Mouse (Mus musculus): ENCODE measurements around the gene Frmd4a.

The Frmd4a gene

DNA sequence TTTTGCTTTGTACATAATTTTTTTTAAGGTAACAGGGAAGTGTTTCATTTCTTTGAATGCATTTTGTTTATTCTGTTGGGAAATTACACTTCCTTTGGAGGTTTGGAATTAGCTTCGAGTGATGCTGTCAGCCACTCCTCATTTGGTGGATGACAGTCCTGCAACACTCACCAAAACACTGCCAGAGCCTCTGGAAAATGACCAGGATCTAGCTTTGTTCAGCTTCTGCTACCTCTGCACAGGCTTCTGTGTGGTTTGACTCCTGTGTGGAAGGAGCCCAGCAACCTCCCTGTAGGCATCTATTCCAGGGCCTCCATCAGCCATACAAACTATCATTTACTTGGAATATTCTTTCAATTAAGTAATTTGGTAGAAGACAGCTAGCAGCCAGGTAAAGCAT is 323.6 kb downstream of the Frmd4a start:
- DNase-seq: no peak

DNA sequence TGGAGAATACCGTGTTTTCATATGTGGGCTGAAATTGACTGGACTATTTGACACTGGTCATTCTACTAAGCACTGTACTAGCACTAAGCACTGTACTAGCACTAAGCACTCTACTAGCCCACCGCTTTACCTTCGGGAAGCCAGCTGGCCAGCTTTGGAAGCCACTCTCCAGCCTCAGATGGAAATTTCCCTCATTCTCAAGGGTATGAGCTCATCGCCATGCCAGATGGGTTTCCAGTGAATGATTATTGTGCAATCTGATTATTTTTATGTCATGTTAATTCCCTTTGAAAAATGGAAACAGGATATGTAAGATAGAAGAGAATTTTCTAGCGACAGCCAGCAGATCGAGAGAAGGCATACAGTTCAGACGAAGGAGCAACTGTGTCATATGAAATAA is 324.5 kb downstream of the Frmd4a start:
- DNase-seq: no peak

DNA sequence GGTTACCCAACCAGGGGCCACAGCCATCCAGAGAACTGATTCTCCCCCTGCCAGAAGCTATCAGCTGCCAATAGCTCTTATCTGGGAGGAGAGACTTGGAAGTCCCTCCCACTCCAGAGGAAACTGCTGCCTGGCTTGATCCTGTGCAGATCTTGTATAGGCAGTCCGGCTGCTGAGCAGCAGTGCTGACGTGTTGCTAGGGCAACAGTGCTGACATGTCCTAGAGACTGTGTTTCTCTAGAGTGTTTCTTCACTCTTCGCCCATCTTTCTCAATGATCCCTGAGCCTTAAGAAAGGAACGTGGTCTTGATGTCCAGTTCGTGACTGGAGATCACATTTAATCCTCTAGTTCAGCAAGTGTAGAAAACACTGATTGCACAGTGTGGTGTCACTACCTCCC is 326.9 kb downstream of the Frmd4a start:
- DNase-seq: no peak

DNA sequence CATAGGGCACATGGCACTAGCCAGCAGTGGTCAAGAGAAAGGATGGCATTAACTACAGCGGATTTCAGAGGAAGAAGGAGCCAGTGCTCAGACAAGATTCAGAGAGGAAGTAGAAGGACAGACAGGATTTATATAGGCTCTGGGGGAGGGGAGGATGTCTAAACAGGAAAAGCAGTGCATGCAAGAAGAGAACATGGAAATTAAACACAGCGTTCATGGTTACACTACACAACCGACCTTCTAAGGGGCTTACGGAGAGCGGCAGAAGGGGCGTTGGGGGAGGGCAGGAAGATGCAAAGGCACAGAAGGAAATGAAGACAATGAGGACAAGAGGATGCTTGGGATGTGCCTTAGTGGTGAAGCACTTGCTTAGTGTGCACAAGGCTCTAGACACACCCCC is 328.7 kb downstream of the Frmd4a start:
- DNase-seq: no peak

DNA sequence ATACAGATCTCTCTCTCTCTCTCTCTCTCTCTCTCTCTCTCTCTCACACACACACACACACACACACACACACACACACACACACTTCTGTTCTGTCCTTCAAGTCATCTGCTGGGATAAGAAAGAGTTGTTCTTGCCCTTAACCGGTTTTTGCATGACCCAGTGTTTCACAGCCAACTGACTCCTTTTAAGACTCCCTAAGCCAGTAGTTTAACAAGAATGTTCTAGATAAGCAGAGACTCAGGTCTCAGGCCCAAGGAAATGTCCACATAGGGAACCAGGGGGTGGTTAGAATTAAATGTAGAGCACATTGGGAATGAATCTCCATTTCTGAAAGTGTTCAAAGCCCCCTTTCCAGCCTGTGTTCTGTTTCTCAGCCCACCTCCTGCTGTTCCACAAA is 329.4 kb downstream of the Frmd4a start:
- no peak for DNase-seq

DNA sequence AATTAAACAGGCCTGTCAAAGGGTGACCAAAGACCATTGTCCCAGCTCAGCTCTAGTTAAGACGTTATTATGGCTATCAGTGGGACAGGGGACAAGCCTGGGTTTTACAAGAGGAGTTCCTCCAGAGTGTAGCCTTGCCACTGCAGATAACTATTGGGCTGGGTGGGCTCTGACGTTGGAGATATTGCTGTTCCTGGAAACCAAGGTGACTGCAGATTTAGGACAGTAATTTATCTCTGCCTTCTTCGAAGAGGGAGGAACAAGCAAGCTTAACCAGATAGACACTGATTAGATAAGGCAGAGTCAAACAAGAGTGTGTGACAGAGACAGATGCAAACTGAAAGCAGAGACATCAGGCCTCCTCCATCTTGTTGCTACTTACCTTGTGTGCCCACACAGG is 330.3 kb downstream of the Frmd4a start:
- no peak for DNase-seq

DNA sequence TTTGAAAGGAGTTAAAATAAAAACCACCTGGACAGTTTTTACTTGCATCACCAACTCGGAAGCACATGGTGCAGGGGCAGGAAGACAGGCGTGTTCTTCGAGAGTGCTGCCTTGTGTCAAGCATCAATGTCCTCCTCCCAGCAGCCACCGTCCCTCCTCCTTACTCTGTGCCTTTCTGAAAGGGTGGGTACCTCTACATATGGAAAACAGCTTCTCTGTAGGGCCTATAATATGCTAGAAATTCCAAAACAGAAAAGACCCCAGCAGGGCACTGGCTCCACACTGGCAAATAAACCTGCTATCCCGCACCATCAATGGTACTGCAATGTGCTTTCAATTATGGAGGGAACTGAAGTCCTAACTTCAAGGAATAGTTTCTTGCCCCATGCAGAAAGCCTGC is 331.0 kb downstream of the Frmd4a start:
- no peak for DNase-seq

DNA sequence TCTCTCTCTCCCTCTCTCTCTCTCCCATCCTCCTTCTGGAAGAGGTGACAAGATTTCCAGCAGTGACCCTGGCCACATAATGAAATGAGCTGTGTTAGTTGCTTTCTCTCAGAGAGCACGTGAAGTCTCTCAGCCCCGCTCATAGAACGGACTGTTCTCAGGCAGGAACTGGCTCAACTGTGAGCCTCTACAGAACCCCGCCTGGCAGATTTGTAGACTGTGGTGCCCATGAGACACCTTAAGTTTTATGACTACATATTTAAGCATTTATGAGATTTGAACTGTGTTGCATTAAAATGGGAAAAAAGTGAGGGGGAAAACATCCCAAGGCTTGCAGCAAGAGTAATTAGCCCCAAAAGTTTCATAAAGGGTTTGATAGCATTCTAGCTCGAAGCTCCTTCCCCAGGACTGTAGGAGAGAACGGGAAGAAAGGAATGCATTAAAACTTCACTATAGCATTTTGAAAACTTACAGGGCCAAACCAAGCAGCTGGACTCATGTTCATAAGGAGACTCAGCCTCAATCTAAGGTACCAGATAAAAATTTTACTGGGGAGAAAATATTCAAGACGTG is 339.4 kb downstream of the Frmd4a start:
- DNase-seq: no peak

DNA sequence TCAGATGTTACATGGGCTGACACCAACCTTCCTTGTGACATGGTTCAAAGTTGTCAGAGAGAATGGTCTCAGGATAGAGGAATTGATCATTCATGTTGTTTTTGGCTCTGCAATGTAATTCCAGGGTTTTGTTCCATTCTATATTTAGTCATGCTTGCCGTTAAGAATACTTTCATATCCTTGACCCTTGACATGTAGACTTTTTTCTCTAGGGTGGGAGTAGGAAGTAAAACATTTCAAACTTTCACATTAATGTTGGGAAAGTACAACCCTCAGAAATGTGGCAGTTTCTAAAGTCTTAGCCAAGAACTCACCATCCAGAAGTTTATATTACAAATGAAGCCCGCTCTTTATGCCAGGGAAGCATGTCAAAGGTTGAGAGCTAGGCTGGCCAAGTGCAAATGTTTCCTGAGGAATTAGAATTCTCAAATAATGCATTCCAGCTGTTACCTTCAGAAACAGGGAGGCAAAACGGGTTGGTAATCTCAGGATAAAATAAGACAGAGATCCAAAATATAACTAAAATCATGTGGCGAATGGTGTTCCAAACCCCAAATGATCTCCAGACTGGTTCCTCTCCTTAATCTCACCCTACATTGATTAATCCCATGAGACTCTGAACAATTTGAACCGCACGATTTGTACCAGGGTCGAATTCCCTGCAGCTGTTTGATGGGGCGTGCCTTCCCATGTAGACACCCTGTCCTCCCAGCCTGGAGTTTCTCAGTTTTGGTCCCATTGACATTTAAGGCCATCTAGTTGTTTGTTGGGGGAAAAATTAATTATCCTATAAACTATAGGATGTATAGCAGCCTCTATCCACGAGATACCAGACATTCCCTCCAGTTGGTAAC is 344.7 kb downstream of the Frmd4a start:
- DNase-seq: no peak

DNA sequence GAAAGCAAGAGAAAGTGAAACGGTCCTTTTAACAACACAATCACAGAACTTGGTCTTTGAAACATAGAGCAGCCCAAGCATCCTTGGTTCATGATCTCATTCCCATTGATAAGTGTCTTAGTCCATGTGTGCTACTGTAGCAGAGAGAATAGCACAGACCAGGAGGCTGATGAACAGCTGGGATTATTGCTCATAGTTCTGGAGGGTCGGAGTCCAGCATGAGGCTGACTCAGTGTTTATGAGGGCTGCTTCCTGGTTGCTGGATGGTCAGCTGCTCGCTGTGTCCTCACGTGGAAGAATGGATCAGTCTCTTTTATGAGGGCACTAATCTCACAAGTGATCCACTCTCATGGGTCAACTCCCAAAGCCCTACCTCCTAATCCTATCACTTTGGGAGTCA is 347.4 kb downstream of the Frmd4a start:
- DNase-seq: no peak

DNA sequence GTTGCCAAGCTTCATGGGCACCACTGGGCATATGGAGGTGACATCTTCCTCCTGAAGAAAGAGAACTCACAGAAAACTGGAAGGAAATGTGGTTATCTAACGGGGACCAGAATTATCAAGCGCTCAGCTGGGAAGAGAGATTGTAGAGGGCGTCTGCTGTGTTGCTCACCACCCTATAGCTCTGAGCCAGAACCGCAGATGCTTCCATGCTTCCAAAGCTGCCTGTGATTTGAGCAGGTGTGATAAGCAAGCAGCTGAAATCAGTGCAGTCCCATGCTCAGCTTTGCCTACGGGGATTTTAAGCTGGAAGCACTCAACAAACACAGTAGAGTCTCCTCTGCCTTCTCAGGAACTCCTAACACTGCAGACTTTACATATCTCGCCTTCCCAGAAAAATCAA is 351.0 kb downstream of the Frmd4a start:
- no peak for DNase-seq

DNA sequence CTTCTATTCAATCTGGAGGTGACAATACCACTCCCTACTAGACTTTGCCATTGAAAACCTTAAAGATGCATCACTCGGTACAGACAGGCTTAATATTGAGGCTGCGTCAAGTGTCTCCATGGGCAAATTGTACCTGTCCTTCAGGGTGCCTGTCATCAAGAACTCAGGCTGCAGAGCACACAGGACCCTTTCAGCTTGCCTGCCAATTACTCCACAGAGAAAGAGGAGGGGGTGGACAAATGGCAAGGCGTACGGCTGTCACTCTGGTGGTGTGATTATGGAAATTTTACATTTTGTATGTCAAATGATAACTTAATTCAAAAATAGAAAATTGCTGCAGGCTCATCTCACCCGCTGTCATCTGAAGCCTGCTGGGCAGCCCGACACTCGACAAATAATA is 353.0 kb downstream of the Frmd4a start:
- no peak for DNase-seq

DNA sequence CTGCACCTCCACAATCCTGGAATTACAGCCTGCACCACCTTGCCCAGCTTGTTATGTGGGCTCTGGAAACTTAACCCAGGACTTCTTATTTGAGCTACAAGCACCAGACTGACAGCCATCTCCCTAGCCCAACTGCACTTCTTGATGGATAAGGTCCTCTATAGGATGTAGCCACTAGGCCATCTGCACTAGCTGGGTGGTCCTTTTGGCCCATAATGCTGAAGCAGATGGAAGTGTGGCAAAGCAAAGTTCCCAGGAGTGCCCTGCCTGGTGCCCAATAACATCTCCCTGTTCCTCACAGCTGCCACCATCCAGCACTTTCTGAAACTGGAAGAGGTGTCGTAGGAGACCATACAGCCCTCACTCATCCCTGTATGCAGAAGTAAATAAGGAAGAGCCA is 353.8 kb downstream of the Frmd4a start:
- no peak for DNase-seq

DNA sequence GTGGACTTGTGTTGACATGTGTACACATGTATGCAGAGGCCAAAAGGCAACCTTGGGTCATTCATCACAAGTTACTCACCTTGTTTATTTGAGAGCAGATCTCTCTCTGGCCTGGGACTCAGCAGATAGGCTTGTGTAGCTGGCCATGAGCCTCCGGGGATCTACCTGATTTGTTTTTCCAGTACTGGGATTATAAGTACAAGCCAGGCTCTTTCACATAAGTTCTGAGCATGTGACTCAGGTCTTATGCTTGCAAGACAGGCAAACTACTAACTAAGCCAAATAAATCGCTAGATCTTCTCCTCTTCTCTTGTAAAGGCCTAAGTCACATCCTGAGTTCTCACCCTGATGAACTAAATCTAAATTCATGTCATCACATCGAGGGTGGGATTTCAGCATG is 361.3 kb downstream of the Frmd4a start:
- no peak for DNase-seq

DNA sequence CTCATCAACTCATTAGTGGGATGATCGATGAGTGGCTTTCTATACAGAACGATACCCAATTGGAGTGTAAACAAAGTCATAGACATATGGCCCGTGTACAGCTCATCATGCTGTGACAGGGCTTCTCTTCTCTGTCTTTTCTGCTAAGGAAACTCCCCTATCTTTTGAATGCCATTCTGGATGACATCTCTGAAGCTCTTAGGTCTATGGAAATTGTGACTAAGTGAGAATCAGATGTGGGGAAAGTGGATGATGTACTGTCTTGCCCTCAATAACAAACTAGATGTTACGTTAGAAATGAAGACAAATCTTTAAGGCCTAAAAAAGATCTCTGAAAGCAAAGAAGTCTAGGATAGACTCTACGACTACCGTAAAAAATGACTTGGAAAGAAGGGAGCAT is 362.9 kb downstream of the Frmd4a start:
- DNase-seq: no peak

DNA sequence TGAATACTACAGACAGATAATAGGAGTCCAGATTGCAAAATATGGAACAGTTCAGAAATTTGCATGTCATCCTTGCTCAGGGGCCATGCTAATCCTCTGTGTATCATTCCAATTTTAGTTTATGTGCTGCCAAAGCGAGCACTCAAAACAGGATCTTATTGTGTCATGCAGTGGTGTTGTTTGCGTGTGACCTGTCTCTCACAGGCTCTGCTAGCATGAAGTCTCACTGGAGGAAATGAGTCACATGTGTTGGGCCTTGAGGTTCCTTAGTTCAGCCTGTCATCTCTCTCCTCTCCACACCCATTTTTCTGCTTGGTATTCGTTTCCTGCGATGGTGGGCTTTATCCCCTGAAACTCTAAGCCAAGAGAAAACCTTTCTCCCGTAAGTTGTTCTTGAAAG is 363.4 kb downstream of the Frmd4a start:
- DNase-seq: no peak

DNA sequence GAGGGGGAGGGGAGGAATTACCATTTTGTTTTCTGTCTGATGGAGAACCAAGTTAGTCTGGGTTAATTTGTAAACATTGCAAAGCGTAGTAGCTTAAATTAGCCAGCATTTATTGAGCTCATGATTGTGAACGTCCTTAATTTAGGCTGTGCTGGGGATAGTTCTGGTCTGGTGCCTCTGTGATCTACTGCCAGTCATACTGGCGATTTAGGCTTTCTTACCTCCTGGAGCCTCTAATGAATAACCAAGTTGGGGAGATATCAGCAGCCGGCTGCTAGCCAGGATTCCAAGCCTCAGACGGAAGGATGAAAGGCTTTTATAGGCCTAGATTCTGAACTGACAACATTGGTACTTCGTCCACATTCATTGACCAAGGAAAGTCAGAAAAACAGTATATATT is 369.0 kb downstream of the Frmd4a start:
- DNase-seq: no peak

DNA sequence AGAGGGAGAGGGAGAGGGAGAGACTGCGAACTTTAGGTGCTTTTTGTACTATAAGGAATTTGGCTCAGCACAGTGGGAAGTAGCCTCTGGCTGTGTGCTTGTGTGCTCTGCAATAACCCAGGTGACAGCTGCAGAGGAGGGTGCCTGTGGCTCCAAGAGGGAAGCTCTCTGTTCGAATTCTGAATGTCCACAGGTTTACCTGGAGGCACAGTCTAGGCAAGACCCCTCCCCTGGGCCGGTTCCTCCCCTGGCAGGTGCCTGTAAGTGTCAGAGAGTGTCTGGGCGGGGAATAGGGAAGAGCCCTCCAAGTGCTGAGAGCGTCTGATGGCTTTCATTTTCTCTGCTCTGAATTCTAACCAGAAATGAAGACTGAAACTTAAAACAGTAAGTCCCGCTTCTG is 371.8 kb downstream of the Frmd4a start:
- no peak for DNase-seq

DNA sequence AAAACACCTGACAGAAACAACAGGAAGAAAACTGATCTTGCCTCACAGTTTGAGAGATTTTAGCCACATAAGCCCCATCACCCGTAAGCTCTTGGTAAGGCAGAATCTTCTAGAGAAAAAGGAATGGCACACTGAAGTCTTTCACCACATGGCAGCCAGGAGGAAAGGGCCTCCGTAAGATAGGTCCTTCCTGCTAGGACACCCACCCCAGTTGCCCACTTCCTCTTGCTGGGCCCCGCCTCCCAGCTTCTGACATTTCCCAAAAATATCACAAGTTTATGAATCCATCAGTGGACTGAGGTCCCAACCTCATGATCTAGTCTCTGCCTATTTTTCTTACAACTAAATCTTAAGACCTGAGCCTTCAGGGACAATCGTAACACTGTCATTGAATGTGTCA is 373.6 kb downstream of the Frmd4a start:
- DNase-seq: no peak

DNA sequence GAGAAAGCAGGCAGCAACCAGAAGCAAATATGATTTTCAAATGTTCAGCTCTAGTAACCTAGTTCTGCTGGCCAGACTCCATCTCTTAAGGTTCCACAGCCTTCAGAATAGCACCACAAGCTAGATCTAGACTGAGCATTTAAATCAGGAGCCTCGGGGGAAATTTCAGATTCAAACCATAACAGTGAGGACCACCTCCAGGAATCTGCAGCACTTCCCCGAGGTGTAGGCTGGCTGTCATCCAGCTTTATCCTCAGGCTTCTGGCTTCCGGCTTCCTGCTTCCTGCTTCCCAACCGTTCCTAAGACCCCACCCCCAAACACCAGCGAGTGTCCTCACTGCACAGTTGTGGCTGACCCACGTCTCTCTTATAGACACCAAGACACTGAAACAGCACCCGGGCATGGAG is 374.2 kb downstream of the Frmd4a start:
- DNase-seq: no peak

DNA sequence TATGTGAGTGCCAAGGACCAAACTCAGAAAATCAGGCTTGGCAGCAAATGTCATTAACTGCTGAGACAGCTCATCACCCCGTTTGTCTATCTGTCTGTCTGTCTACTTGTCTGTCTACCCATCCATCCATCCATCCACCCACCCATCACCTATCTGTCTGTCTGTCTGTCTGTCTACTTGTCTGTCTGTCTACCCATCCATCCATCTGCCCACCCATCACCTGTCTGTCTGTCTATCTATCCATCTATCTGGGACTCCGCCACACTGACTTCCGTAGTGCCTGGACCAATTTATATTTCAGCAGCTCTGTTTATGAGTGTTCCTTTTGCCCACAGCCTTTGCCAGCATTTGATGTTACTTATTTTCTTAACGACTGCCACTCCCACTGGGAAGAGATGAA is 375.5 kb downstream of the Frmd4a start:
- no peak for DNase-seq

DNA sequence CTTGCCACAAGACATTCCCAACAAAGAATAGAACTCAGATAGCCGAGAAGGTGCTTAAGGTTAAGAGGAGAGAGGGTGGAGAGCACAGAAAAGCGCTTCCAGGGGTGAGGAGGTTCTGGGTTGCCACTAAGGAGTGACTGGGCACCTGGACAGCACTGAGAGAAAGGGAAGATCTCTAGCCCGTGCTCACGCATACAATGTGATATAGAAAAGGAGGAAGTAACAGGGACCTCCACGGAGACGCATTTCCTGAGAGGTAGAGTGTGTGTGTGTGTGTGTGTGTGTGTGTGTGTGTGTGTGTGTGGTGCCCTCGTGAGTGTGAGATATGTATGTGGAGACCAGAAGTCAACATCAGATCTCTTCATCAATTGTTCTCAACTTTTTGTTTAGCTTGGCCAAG is 377.1 kb downstream of the Frmd4a start:
- no peak for DNase-seq

DNA sequence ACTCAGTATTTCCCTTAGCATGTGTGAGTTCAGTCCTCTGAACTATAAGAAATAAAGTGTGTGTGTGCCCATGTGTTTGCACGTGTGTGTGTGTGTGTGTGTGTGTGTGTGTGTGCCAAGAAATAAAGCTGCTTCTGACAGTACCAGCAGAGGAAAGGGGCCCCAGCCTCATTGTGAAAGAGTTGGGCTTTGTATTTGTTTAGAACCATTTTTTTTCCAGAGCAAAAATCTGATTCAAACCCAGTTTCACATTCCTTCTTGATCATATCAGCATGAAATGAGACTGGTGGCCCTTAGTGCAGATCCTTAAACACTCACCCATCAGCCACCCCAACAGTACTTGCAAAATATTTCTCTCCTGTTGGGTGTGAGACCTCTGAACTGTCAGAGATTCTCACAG is 382.2 kb downstream of the Frmd4a start:
- DNase-seq: no peak

DNA sequence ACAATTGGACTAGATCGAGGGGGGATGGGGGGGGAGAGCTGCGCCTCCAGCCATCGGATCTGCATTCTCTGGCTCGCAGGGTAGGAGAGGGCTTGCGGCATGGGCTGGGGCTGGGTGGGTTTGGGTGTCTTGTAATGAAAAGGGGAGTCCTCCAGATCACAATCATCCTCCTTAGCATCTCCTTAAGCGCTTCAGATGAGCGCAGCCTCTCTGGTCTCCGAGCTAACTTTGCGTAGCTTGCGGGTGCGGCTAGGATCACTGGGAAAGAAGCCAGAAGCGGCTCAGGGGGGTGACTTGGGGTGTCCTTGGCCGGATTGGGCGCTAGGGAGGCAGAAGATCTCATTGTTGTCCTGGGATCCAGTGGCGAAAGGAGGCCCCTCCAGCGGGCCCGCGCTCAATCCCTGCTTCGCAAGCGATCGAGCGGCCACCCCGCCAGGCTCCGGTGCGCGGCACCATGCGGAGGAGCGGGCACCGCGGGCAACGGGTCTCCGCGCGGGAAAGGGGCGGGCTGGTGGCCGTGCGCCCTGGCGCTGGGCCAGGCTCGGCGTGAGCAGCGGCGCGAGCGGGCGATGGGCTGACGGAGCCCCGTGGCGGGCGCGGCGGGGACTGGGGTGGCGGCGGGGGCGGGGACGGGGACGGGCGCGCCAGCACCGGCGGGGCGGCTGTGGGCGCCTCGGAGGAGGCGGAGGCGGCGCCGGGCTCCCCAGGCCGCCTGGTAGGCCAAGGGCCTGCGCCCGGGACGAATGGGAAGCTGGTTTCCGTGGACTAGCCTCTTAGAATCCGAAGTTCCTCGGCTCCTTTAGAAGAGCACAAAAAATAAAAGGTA is 383.5 kb downstream of the Frmd4a start:
- peak; percentile 52 to 69 for DNase-seq
